Mouse (Mus musculus) lung, postnatal 0 days (tissue): ENCODE measurements around the gene March11. TPM values are rescaled to one million over a fixed set of nuclear protein-coding genes. Genes with fewer than 3 reads are reported as not detected.

Experiments
- ATAC-seq: fragments of 200-750 bp; cut with Nextera tagmentation; 2 replicates; pipeline ENCODE4 v1.8.0; 2017; ENCODE audit warnings: moderate library complexity
- DNase-seq: peaks from one replicate; pipeline ENCODE4 v3.0.0-alpha.2; 2016; ENCODE audit warnings: low spot score
- H3K27ac ChIP-seq: fragments of 300-500 bp; sonication (generic); 2 replicates; pipeline ENCODE4 v1.5.1; 2014; ENCODE audit warnings: antibody characterized with exemption, mild to moderate bottlenecking, low read length, mixed read lengths
- H3K27me3 ChIP-seq: fragments of 300-500 bp; sonication (generic); replicated peaks from 2 replicates; pipeline ENCODE4 v1.6.1; 2014; ENCODE audit warnings: low read length, mixed read lengths; ENCODE audit not compliant: insufficient read depth
- H3K36me3 ChIP-seq: fragments of 300-500 bp; sonication (generic); 2 replicates; pipeline ENCODE4 v1.6.1; 2014; ENCODE audit warnings: low read length, mixed read lengths; ENCODE audit not compliant: insufficient read depth
- H3K4me1 ChIP-seq: fragments of 300-500 bp; sonication (generic); 2 replicates; pipeline ENCODE4 v1.6.1; 2014; ENCODE audit warnings: antibody characterized with exemption, low read depth, low read length, mixed read lengths; ENCODE audit not compliant: insufficient read depth
- H3K4me2 ChIP-seq: fragments of 300-500 bp; sonication (generic); replicated peaks from 2 replicates; pipeline ENCODE4 v1.6.1; 2014; ENCODE audit warnings: low read depth, mild to moderate bottlenecking, low read length, moderate library complexity, mixed read lengths
- H3K4me3 ChIP-seq: fragments of 300-500 bp; sonication (generic); 2 replicates; pipeline ENCODE4 v1.5.1; 2014; ENCODE audit warnings: low read depth, low read length
- H3K9ac ChIP-seq: fragments of 300-500 bp; sonication (generic); replicated peaks from 2 replicates; pipeline ENCODE4 v1.6.1; 2014; ENCODE audit warnings: low read depth, mild to moderate bottlenecking
- H3K9me3 ChIP-seq: fragments of 300-500 bp; sonication (generic); 2 replicates; pipeline ENCODE4 v1.6.1; 2016; ENCODE audit warnings: low read length, mixed read lengths
- CTCF ChIP-seq: IDR thresholded peaks from 2 replicates; pipeline ENCODE4 v1.5.1; 2016; ENCODE audit warnings: antibody characterized with exemption, mild to moderate bottlenecking
- EP300 ChIP-seq: IDR thresholded peaks from 2 replicates; pipeline ENCODE4 v1.6.1; 2016; ENCODE audit warnings: antibody characterized with exemption, mild to moderate bottlenecking, control low read depth
- WGBS: fragments of 180-500 bp; shearing (Covaris S2); extraction: QIAGEN DNeasy Blood & Tissue Kit; methylation state at CpG from one replicate; pipeline ENCODE4 v1.1.7; 2014; 5-methylcytosine and 5-hydroxymethylcytosine counted together
- polyA plus RNA-seq: library from polyadenylated mRNA; unstranded; fragments of >200 nt; fragmentation: Nextera tagmentation; extraction: Ambion mirVana; gene quantifications from 2 replicates; pipeline ENCODE4 v1.2.1, GENCODE M21; 2015

March11 gene
- polyA plus RNA-seq = not detected in 2 replicates

GRCm38 (mm10) chr15:26308629-26309230 is at the start of gene March11:
Gene March11, plus strand, starts transcription at chr15:26309048.
- Histone ChIP-seq H3K36me3 (no peaks in the 10 kb centered on the region), H3K27me3 (peaks cover 9% of the 10 kb centered on the region), H3K27ac (no peak within 1 kb of the TSS), H3K9ac (no peak within 1 kb of the TSS), H3K4me1 (no peaks in the 10 kb centered on the region), H3K4me2 (peak within 1 kb of the TSS; percentile 60), H3K9me3 (no peaks in the 10 kb centered on the region), H3K4me3 (peak within 1 kb of the TSS; percentile 32)
- WGBS = under 1% methylated on average over 47 of the region's 56 CpGs
- DNase-seq = no peak
- ATAC-seq = no peak
- no peak for TF ChIP-seq CTCF
- TF ChIP-seq EP300 = no peak

- Histone ChIP-seq H3K27ac (no peak overlapping the region), H3K27me3 (no peaks in the 10 kb centered on the region), H3K4me1 (no peaks in the 10 kb centered on the region), H3K4me3 (no peak overlapping the region), H3K9ac (no peak overlapping the region), H3K36me3 (no peaks in the 10 kb centered on the region), H3K9me3 (no peaks in the 10 kb centered on the region), H3K4me2 (no peak overlapping the region)
- DNase-seq = no peak
- ATAC-seq = no peak
- TF ChIP-seq CTCF = no peak
- no peak for TF ChIP-seq EP300
- 27% methylated on average over 1 of the region's 1 CpGs for WGBS
Measured at GRCm38 (mm10) chr15:26262336-26262735, 46.5 kb upstream of the March11 start.

GRCm38 (mm10) chr15:26269596-26269995 is 39.3 kb upstream of the March11 start:
- Histone ChIP-seq H3K36me3 (no peaks in the 10 kb centered on the region), H3K4me3 (no peak overlapping the region), H3K27me3 (no peaks in the 10 kb centered on the region), H3K9ac (no peak overlapping the region), H3K4me2 (no peak overlapping the region), H3K4me1 (no peaks in the 10 kb centered on the region), H3K9me3 (no peaks in the 10 kb centered on the region), H3K27ac (no peak overlapping the region)
- DNase-seq (no peak), ATAC-seq (no peak)
- WGBS = 68% methylated on average over 4 of the region's 4 CpGs
- TF ChIP-seq CTCF (no peak), EP300 (no peak)

- DNase-seq (peak; percentile 5), ATAC-seq (no peak)
- Histone ChIP-seq H3K36me3 (no peaks in the 10 kb centered on the region), H3K4me2 (no peak overlapping the region), H3K4me3 (no peak overlapping the region), H3K9ac (no peak overlapping the region), H3K27me3 (no peaks in the 10 kb centered on the region), H3K9me3 (no peaks in the 10 kb centered on the region), H3K4me1 (no peaks in the 10 kb centered on the region), H3K27ac (no peak overlapping the region)
- TF ChIP-seq CTCF (no peak), EP300 (no peak)
- WGBS = 63% methylated on average over 2 of the region's 2 CpGs
Measured at GRCm38 (mm10) chr15:26276035-26276511, 32.8 kb upstream of the March11 start.

- Histone ChIP-seq H3K27me3 (no peaks in the 10 kb centered on the region), H3K4me1 (no peaks in the 10 kb centered on the region), H3K36me3 (no peaks in the 10 kb centered on the region), H3K9ac (no peak overlapping the region), H3K4me3 (no peak overlapping the region), H3K9me3 (no peaks in the 10 kb centered on the region), H3K27ac (no peak overlapping the region), H3K4me2 (no peak overlapping the region)
- DNase-seq (no peak), ATAC-seq (no peak)
- WGBS = 63% methylated on average over 5 of the region's 5 CpGs
- TF ChIP-seq EP300 (no peak), CTCF (no peak)
Measured at GRCm38 (mm10) chr15:26276608-26277007, 32.2 kb upstream of the March11 start.

- no peak overlapping the region for H3K4me3 ChIP-seq
- WGBS = 69% methylated on average over 4 of the region's 4 CpGs
- ATAC-seq (no peak), DNase-seq (no peak)
- no peak overlapping the region for H3K9ac ChIP-seq
- H3K27me3 ChIP-seq = no peaks in the 10 kb centered on the region
- H3K36me3 ChIP-seq = no peaks in the 10 kb centered on the region
- H3K4me1 ChIP-seq = no peaks in the 10 kb centered on the region
- TF ChIP-seq EP300 (no peak), CTCF (no peak)
- no peak overlapping the region for H3K4me2 ChIP-seq
- H3K9me3 ChIP-seq = no peaks in the 10 kb centered on the region
- no peak overlapping the region for H3K27ac ChIP-seq
Measured at GRCm38 (mm10) chr15:26291871-26292270, 17.0 kb upstream of the March11 start.

GRCm38 (mm10) chr15:26292811-26293210 is 16.0 kb upstream of the March11 start:
- ATAC-seq (no peak), DNase-seq (no peak)
- 64% methylated on average over 2 of the region's 2 CpGs for WGBS
- Histone ChIP-seq H3K4me2 (no peak overlapping the region), H3K4me3 (no peak overlapping the region), H3K27ac (no peak overlapping the region), H3K9ac (no peak overlapping the region), H3K36me3 (no peaks in the 10 kb centered on the region), H3K9me3 (no peaks in the 10 kb centered on the region), H3K4me1 (no peaks in the 10 kb centered on the region), H3K27me3 (no peaks in the 10 kb centered on the region)
- TF ChIP-seq EP300 (no peak), CTCF (no peak)
